Mouse (Mus musculus): ENCODE data around the gene Olfr922. TPM values are rescaled to one million over a fixed set of nuclear protein-coding genes. Genes with fewer than 3 reads are reported as not detected.

The Olfr922 gene
- not detected for polyA plus RNA-seq (2017; shearing (Covaris generic))

GRCm38 (mm10) chr9:38814314-38814713 lies at the start of gene Olfr922:
Gene Olfr922, plus strand, starts transcription at chr9:38814614.
- ATAC-seq = no peak

- no peak for ATAC-seq
Measured at GRCm38 (mm10) chr9:38772768-38773167, 41.6 kb upstream of the Olfr922 start, which contains the start of gene Olfr921. Gene Olfr921, plus strand, starts transcription at chr9:38773068.

- no peak for ATAC-seq
Measured at GRCm38 (mm10) chr9:38792689-38793088, 21.7 kb upstream of the Olfr922 start.

GRCm38 (mm10) chr9:38805696-38806095 lies 8.7 kb upstream of the Olfr922 start:
- no peak for ATAC-seq

GRCm38 (mm10) chr9:38815458-38815986 lies 1.1 kb downstream of the Olfr922 start:
- ATAC-seq = no peak

GRCm38 (mm10) chr9:38826245-38826644 lies 11.8 kb downstream of the Olfr922 start, which contains the start of gene Olfr923:
Gene Olfr923, plus strand, starts transcription at chr9:38826545.
- ATAC-seq = no peak

- no peak for ATAC-seq
Measured at GRCm38 (mm10) chr9:38833027-38833426, 18.6 kb downstream of the Olfr922 start.

- no peak for ATAC-seq
Measured at GRCm38 (mm10) chr9:38844149-38844548, 29.7 kb downstream of the Olfr922 start, which contains the start of gene Olfr924. Gene Olfr924, plus strand, starts transcription at chr9:38844449.

- no peak for ATAC-seq
Measured at GRCm38 (mm10) chr9:38854760-38855159, 40.3 kb downstream of the Olfr922 start, which contains the start of gene Olfr26. Gene Olfr26, plus strand, starts transcription at chr9:38855060.

Other genes starting within 250 kb of the Olfr922 start
- gene Olfr912, start 234.4 kb upstream of the Olfr922 start, polyA plus RNA-seq (2017; shearing (Covaris generic)) = under 1 TPM; 0.10 to 0.28 TPM
- not detected for gene Olfr913, start 221.9 kb upstream of the Olfr922 start, polyA plus RNA-seq (2017; shearing (Covaris generic))
- gene Olfr914, start 209.5 kb upstream of the Olfr922 start, polyA plus RNA-seq (2017; shearing (Covaris generic)) = not detected
- under 1 TPM in 1 of 2 experiments, not detected in 1; 0.11 TPM for gene Olfr916, start 154.7 kb upstream of the Olfr922 start, polyA plus RNA-seq (2017; shearing (Covaris generic))
- gene Olfr917, start 148.8 kb upstream of the Olfr922 start, polyA plus RNA-seq (2017; shearing (Covaris generic)) = not detected
- under 1 TPM in 1 of 2 experiments, not detected in 1; 0.08 TPM for gene Olfr918, start 140.0 kb upstream of the Olfr922 start, polyA plus RNA-seq (2017; shearing (Covaris generic))
- not detected for gene Olfr919, start 110.9 kb upstream of the Olfr922 start, polyA plus RNA-seq (2017; shearing (Covaris generic))
- gene Vwa5a, start 96.3 kb upstream of the Olfr922 start, polyA plus RNA-seq (2017; shearing (Covaris generic)) = 10 to 100 TPM; 26.5 to 31.3 TPM
- gene Olfr920, start 62.3 kb upstream of the Olfr922 start, polyA plus RNA-seq (2017; shearing (Covaris generic)) = under 1 TPM; 0.09 to 0.23 TPM
- not detected for gene Olfr921, start 41.5 kb upstream of the Olfr922 start, polyA plus RNA-seq (2017; shearing (Covaris generic))
- not detected for gene Olfr923, start 11.9 kb downstream of the Olfr922 start, polyA plus RNA-seq (2017; shearing (Covaris generic))
- gene Olfr924, start 29.8 kb downstream of the Olfr922 start, polyA plus RNA-seq (2017; shearing (Covaris generic)) = not detected
- not detected for gene Olfr26, start 40.4 kb downstream of the Olfr922 start, polyA plus RNA-seq (2017; shearing (Covaris generic))
- gene Olfr926, start 62.5 kb downstream of the Olfr922 start, polyA plus RNA-seq (2017; shearing (Covaris generic)) = not detected
- not detected for gene Olfr930, start 115.2 kb downstream of the Olfr922 start, polyA plus RNA-seq (2017; shearing (Covaris generic))
- gene Olfr933, start 157.7 kb downstream of the Olfr922 start, polyA plus RNA-seq (2017; shearing (Covaris generic)) = not detected
- not detected for gene Olfr934, start 173.7 kb downstream of the Olfr922 start, polyA plus RNA-seq (2017; shearing (Covaris generic))
- gene Olfr935, start 185.1 kb downstream of the Olfr922 start, polyA plus RNA-seq (2017; shearing (Covaris generic)) = not detected
- gene Olfr146, start 208.8 kb downstream of the Olfr922 start, polyA plus RNA-seq (2017; shearing (Covaris generic)) = not detected